Mouse (Mus musculus) heart, adult 2 months (tissue): ENCODE measurements around the gene Tbc1d22a. TPM values are rescaled to one million over a fixed set of nuclear protein-coding genes. Genes with fewer than 3 reads are reported as not detected.

Experiments
- DNase-seq, 2 experiments: peaks; one replicate each; pipeline ENCODE4 v3.0.0; 2021
- H3K27ac ChIP-seq: fragments of 200-600 bp; 2 replicates; pipeline ENCODE4 v1.8.1; 2022
- H3K27me3 ChIP-seq: fragments of 200-500 bp; 2 replicates; pipeline ENCODE4 v1.6.1; 2012; ENCODE audit warnings: mild to moderate bottlenecking, low read length, inconsistent platforms, mixed read lengths; ENCODE audit not compliant: control insufficient read depth, insufficient read depth
- H3K36me3 ChIP-seq: fragments of 200-500 bp; 2 replicates; pipeline ENCODE4 v1.6.1; 2012; ENCODE audit warnings: low read length, inconsistent platforms; ENCODE audit not compliant: control insufficient read depth, insufficient read depth
- H3K4me1 ChIP-seq: fragments of 200-500 bp; 2 replicates; pipeline ENCODE4 v1.6.1; 2011; ENCODE audit warnings: low read length; ENCODE audit not compliant: control insufficient read depth, insufficient read depth
- H3K4me3 ChIP-seq: fragments of 200-600 bp; 2 replicates; pipeline ENCODE4 v1.8.1; 2022
- H3K79me2 ChIP-seq: fragments of 200-500 bp; replicated peaks from 2 replicates; pipeline ENCODE4 v1.6.1; 2012; ENCODE audit warnings: mild to moderate bottlenecking, inconsistent platforms, low read length, moderate library complexity, mixed read lengths; ENCODE audit not compliant: control insufficient read depth, insufficient read depth
- H3K9ac ChIP-seq: fragments of 200-500 bp; 2 replicates; pipeline ENCODE4 v1.6.1; 2012; ENCODE audit warnings: low read depth, mild to moderate bottlenecking, control low read depth, inconsistent platforms, low read length, mixed read lengths
- CTCF ChIP-seq: fragments of 200-600 bp; IDR thresholded peaks from 2 replicates; pipeline ENCODE4 v1.8.1; 2022; ENCODE audit warnings: antibody characterized with exemption, mild to moderate bottlenecking, moderate library complexity
- EP300 ChIP-seq: fragments of 200-500 bp; IDR thresholded peaks from 2 replicates; pipeline ENCODE4 v1.6.1; 2011; ENCODE audit warnings: low read depth, low read length, control low read depth; ENCODE audit not compliant: insufficient read depth
- POLR2A ChIP-seq: fragments of 200-500 bp; IDR thresholded peaks from 2 replicates; pipeline ENCODE4 v1.6.1; 2011; ENCODE audit warnings: mild to moderate bottlenecking, low read depth, low read length, control low read depth; ENCODE audit not compliant: insufficient read depth
- WGBS: fragments of 180-500 bp; shearing (Covaris S2); methylation state at CpG from one replicate; pipeline ENCODE4 v1.1.7; 2018; 5-methylcytosine and 5-hydroxymethylcytosine counted together
- intact Hi-C: fragments of 180-260 bp; cut with DNase I; formaldehyde crosslinking; loops from one replicate; pipeline ENCODE4 v1.15.1; 2025
- polyA plus RNA-seq: library from polyadenylated mRNA; depleted of rRNA; stranded (reverse); fragments of >200 nt; gene quantifications from 2 replicates; pipeline ENCODE4 v1.2.3, GENCODE M21; 2012
- total RNA-seq, 2 experiments: library from RNA; stranded (reverse); gene quantifications; 2 replicates each; pipeline ENCODE4 v1.2.3; 2021

Tbc1d22a gene
- total and polyA plus RNA-seq, 3 experiments: 21.8 to 25.6 (median 23.2) TPM

- Histone ChIP-seq H3K79me2 (no peaks in the 10 kb centered on the region; the same call in 1 of the 2 replicates), H3K9ac (0 out of 2 replicates have a peak overlapping the region, but pooled peaks have one; percentile 18), H3K4me1 (peaks cover 30% of the 10 kb centered on the region), H3K36me3 (no peaks in the 10 kb centered on the region), H3K4me3 (peak overlapping the region; percentile 22), H3K27ac (peak overlapping the region; percentile 70), H3K27me3 (no peaks in the 10 kb centered on the region)
- TF ChIP-seq EP300 (0 out of 2 replicates have a peak, but pooled peaks have one; percentile 39), POLR2A (no peak), CTCF (no peak)
- intact Hi-C loops: no loop called here
- 7% methylated on average over 13 of the region's 13 CpGs for WGBS
- DNase-seq: peak; percentile 80 to 88
Observed at GRCm38 (mm10) chr15:86182646-86183045, 31.6 kb upstream of the Tbc1d22a start.

- peaks cover 33% of the 10 kb centered on the region for H3K4me1 ChIP-seq
- no peak for TF ChIP-seq CTCF
- no peak for TF ChIP-seq EP300
- H3K27me3 ChIP-seq: no peaks in the 10 kb centered on the region
- 92% methylated on average over 8 of the region's 8 CpGs for WGBS
- H3K4me3 ChIP-seq: no peak overlapping the region
- H3K9ac ChIP-seq: no peak overlapping the region
- H3K79me2 ChIP-seq: no peaks in the 10 kb centered on the region; the same call in 1 of the 2 replicates
- no peaks in the 10 kb centered on the region for H3K36me3 ChIP-seq
- intact Hi-C loops: no loop called here
- DNase-seq: no peak
- H3K27ac ChIP-seq: peak overlapping the region; percentile 29
Observed at GRCm38 (mm10) chr15:86183484-86183883, 30.8 kb upstream of the Tbc1d22a start.

- intact Hi-C loops: no loop called here
- Histone ChIP-seq H3K36me3 (no peaks in the 10 kb centered on the region), H3K27me3 (no peaks in the 10 kb centered on the region), H3K27ac (peak overlapping the region; percentile 99; the same call in 1 of the 2 replicates), H3K79me2 (no peaks in the 10 kb centered on the region; the same call in 1 of the 2 replicates), H3K9ac (no peak overlapping the region), H3K4me1 (peaks cover 38% of the 10 kb centered on the region), H3K4me3 (no peak overlapping the region; the same call in 1 of the 2 replicates)
- no peak for TF ChIP-seq EP300
- TF ChIP-seq POLR2A: no peak
- TF ChIP-seq CTCF: no peak
- DNase-seq: no peak
- 46% methylated on average over 5 of the region's 5 CpGs for WGBS
Observed at GRCm38 (mm10) chr15:86184071-86184470, 30.2 kb upstream of the Tbc1d22a start.

GRCm38 (mm10) chr15:86184851-86185688 lies 29.2 kb upstream of the Tbc1d22a start:
- TF ChIP-seq CTCF: no peak
- no peak for TF ChIP-seq EP300
- TF ChIP-seq POLR2A: no peak
- H3K27me3 ChIP-seq: no peaks in the 10 kb centered on the region
- H3K79me2 ChIP-seq: no peaks in the 10 kb centered on the region
- peaks cover 42% of the 10 kb centered on the region for H3K4me1 ChIP-seq
- intact Hi-C loops: no loop called here
- peak; percentile 77 to 80 for DNase-seq
- no peaks in the 10 kb centered on the region for H3K36me3 ChIP-seq
- under 1% methylated on average over 70 of the region's 70 CpGs for WGBS
- H3K9ac ChIP-seq: peak overlapping the region; percentile 91
- H3K4me3 ChIP-seq: peak overlapping the region; percentile 82
- H3K27ac ChIP-seq: peak overlapping the region; percentile 99

- H3K4me1 ChIP-seq: peaks cover 42% of the 10 kb centered on the region
- no peaks in the 10 kb centered on the region for H3K36me3 ChIP-seq
- H3K27me3 ChIP-seq: no peaks in the 10 kb centered on the region
- 3% methylated on average over 43 of the region's 43 CpGs for WGBS
- H3K9ac ChIP-seq: peak within 1 kb of the TSS; percentile 91
- H3K27ac ChIP-seq: peak within 1 kb of the TSS; percentile 99
- H3K79me2 ChIP-seq: no peaks in the 10 kb centered on the region
- DNase-seq: peak; percentile 93
- H3K4me3 ChIP-seq: peak within 1 kb of the TSS; percentile 82
- intact Hi-C loops: no loop called here
- TF ChIP-seq EP300: no peak
- peak; percentile 86 for TF ChIP-seq POLR2A
- TF ChIP-seq CTCF: peak; percentile 77
Observed at GRCm38 (mm10) chr15:86185689-86186569, 28.3 kb upstream of the Tbc1d22a start, which contains the start of gene Cerk. Gene Cerk (minus strand): TSS chr15:86186141.

GRCm38 (mm10) chr15:86186686-86187085 lies 27.6 kb upstream of the Tbc1d22a start:
- Histone ChIP-seq H3K36me3 (no peaks in the 10 kb centered on the region), H3K4me1 (peaks cover 39% of the 10 kb centered on the region), H3K79me2 (no peaks in the 10 kb centered on the region), H3K27me3 (no peaks in the 10 kb centered on the region), H3K27ac (peak overlapping the region; percentile 99), H3K4me3 (no peak overlapping the region), H3K9ac (no peak overlapping the region)
- 65% methylated on average over 3 of the region's 3 CpGs for WGBS
- DNase-seq: peak in 1 of 2 experiments; percentile 39
- intact Hi-C loops: no loop called here
- no peak for TF ChIP-seq POLR2A
- no peak for TF ChIP-seq EP300
